Mouse (Mus musculus) forelimb bud, embryonic 11.5 days (tissue): ENCODE measurements around the gene Ets2.

Experiments used
- DNase-seq: peaks from one replicate; pipeline ENCODE4 v3.0.0-alpha.2; 2012; ENCODE audit warnings: low read depth, low spot score

Ets2 gene

DNA sequence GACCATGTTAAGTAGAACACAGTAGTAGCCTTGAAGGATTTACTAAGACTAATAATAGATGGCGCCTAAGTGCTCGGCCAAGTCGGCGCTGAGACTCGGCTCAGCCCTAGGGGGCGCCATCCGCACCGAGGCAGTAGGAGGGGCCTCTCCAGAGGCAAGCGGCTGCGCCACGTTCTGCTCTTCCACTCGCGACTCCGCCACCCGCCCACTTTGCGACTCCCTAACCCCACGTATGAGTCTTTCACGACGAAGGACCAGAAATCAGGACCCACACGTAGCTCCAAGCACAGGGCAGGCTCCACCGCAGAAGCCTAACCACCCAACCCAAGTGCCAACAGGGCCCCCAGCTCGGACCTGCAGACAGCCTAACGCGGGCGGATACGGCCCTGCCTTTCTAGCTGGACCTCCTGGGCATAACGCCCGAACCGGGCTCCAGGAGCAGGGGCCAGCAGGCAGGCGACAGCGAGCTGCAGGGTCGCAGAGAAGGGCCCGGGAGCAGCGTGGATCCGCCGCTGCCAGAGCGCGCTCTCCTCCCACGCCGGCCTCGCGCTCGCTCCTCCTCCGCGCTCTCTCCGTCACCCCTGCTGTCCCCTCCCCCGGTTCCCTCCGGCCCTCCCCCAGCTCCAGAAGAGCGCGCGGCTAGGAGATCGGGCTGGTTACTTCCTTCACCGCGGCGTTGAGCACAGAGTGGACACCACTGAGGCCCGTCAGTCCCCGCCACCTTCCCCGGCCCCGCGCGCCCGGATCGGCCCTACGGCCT, at the start of gene Ets2:
Gene Ets2, plus strand, starts transcription at position 274 of the 760 bp plus-strand sequence.
- DNase-seq: peak; percentile 85

DNA sequence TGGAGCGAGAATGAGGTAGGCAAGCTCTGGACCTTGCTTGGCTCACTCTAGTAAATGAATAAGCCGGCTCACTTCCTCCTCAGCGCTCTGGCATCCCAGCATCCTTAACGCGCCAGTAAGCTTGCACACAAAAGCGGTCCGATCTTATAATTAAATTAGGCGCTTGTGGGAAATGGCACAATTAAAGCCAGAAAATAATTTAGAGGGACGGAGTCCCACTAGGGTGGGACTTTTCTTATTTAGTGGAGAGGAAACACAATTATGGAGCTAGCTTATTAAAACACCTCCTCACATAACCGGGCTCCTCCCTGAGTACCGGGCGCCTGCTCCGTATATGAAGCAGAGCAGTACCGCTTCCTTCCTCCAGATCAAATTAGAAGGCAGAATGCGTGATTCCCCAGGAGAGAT, 47.7 kb upstream of the Ets2 start:
- DNase-seq: no peak

DNA sequence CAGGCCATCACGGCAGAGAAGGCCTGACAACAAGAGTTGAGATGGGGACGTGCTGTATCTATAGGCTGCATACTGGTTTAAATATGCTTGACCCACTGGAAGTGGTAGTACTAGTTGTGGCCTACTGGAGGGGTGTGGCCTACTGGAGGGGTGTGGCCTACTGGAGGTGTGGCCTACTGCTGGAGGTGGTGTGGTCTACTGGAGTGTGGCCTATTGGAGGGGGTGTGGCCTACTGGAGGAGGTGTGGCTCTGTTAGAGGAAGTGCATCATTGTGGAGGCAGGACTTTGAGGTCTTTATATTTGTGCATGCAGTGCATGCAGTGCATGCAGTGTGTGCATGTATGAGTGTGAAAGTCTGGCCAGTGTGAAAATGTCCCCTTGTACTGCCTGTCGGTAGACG, 45.3 kb upstream of the Ets2 start:
- DNase-seq: no peak

DNA sequence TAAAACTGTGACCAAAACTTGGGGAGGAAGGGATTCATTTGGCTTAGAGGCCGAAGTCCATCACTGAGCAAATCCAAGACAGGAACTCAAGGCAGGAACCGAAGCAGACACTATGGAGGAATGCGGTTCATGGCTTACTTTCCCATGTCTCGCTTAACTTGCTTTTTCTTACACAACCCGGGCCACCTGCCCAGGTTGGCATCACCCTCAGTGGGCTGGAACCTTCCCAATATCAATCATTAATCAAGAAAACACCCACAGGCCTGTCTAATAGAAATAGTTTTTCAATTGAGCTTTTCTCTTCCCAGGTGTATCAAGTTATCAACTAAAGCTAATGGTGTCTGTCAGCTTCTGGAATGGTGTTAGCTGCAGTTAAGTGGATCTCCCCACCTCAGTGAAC, 44.7 kb upstream of the Ets2 start:
- no peak for DNase-seq

DNA sequence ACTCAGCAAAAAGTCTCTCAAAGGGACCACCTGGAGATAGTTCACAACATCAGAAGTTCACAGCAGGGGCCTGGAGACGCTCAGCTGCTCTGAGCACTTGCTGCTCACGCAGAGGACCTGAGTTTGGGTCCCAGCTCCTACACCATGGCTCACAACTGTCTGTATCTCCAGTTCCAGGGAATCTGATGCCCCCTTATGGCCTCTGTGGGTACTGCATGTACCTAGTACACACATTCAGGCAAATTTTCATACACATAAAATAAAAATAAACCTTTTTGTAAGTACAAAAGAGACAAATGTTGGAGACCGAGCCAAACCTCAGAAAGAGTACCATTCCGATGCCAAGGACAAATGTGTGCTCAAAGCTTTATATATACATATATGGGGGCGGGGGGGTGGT, 44.1 kb upstream of the Ets2 start:
- DNase-seq: no peak

DNA sequence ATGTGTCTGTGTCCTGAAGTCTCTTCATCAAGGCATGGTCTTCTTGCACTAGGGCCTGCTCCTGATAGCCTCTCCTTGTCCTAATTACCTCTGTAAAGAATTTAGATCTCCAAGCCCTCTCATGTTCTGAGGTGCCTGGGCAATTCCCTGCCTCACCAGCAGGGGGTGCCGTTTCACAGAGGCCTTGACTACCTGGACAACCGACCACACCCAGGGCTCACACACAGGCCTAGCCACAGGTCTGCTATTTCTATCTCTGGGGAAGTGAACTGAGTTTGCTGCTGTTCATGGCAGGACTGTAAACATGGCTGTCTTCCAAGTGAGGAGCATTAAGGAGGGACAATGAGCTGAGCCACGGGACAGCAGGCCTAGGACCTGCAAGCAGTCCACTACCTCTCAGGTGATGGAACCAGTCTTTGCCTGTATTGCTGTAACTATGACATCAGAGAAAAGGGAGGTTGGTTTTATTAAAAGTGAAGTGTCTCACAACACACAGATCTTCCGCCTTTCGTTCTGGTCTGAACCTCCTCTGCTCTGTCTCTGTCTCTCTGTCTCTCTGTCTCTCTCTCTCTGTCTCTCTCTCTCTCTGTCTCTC, 42.9 kb upstream of the Ets2 start:
- DNase-seq: no peak

DNA sequence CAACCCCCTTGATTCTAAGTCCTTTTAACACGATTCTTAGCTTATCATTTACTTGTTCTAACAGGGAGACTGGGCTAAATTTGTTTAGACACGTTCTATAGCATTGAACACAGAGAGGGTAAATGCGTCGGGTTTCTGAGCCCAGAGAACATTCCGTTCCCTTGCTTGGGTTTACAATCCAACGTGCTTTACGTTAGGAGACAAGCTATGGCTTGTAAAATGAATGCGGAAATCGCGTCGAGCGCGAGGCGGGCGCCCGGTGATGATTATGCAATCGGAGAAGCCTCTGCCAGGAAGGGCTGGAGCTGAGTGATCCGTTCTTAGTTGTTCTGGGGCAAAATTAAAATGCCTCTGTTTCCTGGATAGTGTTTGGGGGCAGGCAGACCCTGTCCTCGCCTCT, 42.4 kb upstream of the Ets2 start:
- DNase-seq: no peak

DNA sequence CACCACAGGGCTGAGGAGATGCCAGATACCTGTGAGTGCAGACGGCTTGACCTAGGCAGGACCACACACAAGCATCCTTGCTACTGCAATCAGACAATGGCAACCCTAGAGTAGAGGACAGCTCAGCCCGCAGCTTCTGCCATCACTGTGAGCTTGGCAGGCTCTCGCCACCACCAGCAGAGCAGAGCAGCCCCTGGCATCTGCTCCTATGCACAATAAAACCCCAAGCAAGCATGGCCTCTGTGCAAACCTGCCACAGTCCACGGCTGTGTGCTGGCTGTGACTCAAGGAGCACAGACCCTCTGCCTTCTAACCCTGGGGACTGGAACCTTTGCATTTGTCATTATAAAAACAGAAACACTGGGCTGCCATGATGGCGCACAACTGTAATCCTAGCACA, 41.0 kb upstream of the Ets2 start:
- DNase-seq: no peak

DNA sequence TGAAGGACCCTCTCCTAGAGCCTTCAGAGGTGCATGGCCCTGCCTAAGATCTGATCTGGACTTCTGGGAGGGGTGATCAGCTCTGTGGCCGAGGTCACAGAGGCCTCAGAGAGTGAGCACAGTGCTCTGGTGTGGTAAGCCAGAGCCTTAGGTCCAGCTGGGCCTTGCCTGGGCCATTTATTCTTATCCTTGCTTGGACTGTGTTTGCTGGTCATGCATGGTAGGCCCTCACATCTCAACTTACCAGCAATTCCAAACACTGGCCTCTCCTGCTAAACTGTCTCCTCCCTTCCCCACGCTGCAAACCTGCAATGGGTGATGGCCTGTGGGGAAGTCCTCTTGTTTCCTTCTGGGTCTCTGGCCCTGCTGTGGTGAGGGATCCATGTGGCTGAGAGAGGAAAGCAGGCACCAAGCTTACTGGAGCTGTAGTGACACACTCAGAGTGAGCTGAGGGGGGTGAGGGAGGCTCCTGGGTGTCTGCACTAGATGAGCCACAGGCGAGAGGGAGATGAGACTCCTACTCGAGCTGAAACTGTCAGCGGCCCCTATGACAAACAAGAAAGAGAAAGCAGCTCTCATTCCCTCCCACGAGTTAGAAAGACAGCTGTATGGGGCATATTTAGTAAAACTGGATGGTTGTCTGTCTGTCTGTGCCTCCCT, 36.3 kb upstream of the Ets2 start:
- no peak for DNase-seq

DNA sequence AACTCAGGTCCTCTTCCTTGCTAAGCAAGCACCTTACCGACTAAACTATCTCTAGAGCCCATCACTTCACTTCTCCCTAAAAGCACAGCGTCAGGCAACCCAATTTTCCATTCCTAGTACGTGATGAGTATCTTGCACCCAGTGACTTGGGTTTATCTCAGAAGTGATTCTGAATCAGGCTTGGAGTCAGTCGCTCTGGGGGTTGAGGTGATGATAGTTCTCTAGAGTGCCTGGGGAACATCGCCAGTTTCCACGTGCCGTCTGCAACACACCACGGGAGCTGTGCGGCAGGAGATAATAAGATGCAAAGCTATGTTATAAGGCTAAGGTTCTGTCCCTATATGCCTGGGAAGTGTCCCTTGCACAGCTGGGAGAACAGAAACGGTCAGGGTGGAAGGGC, 35.6 kb upstream of the Ets2 start:
- no peak for DNase-seq

DNA sequence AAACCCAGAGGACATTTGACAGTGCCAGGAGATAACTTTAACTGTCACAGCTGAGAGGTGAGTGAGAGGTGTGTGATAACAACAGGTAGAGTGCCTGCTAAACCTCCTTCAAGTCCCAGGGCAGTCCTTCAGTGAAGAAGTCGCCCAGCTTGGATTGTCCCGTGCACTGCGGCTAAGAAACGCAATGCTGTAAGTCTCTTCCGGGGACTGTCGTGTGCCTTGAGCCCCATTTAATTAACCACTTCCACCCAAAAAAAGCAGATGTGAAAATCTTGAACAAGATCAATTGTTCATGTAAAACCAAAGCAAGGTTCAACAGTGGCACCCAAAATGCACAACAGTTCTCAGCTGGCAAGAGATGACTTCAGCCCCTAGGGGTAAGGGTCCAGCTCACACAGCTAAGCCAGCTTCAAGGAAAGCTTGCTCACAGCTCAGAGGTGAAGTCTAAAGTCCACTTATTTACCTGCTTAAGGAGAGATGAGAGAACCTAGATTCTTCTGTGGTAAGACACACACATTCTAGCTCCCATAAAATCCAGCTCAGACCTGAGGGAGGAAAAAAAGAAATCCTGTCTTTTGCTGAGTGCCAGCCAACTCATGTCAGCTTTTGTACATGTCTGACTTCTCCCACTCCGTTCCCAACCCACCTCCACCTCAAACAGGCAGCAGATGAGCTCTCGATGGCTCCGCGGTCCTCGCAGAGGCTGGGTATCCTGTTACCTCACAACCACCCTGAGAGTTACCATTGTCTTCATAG, 34.3 kb upstream of the Ets2 start:
- DNase-seq: no peak

DNA sequence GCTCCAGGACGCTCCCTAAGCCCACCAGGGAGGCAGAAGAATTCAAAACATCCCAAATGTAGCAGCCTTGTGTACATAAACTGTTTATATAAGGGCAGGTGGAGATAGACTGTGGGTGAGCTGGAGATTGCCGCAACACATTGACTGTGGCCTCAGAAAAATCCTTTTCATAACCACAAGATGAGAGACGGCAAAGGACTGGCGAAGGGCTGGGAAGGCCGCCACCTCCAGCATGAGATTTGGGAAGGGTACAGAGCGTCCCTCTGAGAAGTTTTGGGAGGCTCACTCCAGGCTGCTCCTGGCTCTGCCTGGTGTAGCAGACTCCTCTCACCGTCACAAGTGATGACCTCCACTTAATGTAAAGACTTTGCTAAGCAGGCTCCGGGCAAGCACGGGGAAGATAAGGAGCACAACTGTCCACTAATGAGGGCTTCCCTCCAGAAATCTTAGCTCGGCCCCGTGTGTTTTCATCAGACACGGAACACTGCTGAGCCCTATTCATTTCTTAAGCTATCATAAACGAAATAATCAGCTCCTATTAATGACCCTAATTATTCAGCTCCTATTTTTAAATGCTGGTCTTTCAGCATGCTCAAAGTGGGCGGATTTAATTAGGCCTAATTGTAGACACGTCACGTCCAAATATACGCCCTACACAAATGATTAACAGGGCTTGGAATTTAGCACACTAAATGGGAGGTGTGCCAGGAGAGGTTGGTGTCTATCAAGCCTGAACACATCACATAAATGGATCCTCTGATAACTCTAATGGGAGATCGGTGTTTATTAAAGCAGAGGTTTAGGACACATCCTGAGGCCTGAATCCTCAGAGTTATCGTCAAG, 33.5 kb upstream of the Ets2 start:
- DNase-seq: no peak

DNA sequence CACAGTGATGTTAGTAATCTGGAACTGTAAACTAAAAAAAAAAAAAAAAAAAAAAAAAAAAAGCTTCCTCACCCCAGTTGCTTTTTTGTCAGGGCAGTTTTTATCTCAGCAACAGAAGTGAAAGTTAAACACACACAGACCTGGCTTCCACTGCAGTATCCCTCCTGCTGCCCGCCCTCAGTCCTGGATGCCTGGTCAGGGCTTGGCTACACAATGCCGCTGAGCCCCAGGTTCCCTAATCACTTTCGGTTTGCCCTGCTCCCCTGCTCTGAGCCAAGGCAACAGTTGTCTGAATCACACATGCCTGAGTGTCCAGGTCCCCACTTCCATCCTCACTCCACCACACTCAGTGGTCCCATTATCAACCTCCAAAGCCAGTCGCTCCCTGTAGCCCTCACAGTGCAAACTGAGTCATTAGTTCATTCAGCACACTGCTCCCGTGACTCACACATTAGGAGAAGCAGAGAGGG, 27.4 kb upstream of the Ets2 start:
- DNase-seq: no peak

DNA sequence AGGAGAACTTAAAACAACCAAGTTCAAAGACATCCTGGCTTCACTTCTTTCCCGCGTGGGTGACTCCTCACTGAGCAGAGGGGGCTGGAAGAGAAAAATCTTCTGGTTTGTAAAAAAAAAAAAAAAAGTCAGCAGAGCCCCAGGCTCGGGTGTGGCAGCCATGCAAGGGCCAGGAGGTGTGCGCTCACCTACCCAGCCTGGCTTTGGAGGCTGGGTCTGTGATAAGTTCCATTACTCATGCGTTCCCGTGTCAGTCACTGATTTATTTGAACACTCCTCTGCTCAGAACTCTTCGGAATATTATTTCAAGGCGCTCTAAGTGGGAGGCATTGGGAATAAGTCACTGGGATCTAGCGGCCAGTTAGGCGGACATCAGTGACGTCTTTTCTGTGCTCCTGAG, 26.7 kb upstream of the Ets2 start:
- DNase-seq: no peak

DNA sequence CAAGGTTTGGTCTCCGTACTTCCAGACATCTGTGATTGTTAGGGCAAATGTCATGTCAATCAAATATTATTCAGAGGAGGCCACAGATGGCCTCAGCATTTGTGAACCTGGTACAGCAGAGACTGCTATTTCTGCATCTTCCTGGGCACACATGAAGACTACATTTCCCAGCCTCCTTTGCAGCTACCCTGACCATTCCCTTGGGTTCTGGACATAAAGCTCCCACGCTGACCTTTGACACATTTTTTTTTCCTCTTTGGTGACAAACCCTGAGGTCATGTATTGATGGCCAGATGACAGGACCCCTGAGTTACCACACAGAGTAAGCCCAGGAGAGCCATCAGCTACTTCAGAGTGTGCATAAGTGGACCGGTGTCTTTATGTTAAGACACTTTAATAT, 25.2 kb upstream of the Ets2 start:
- DNase-seq: no peak

DNA sequence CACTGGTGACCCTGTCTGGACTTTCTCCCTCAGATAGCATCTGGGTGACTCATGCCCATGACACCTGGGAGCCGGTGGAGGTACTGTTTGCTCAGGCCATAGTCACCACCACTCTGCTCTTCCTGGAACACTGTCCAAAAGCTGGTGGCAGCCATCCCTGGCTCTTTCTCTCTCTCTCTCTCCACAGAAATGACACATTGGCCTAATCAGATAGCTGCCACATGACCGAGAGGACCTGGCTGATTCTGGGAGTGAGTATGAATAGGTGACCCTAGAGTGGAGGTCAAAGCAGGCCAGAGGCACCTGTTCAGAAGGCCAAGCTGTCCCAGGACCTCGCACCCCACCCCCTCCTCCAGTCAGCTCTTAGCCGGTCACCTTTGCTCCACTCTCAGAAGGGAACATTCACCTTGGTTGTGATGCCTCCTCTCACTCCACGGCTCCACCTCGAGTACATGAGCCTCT, 19.4 kb upstream of the Ets2 start:
- no peak for DNase-seq

DNA sequence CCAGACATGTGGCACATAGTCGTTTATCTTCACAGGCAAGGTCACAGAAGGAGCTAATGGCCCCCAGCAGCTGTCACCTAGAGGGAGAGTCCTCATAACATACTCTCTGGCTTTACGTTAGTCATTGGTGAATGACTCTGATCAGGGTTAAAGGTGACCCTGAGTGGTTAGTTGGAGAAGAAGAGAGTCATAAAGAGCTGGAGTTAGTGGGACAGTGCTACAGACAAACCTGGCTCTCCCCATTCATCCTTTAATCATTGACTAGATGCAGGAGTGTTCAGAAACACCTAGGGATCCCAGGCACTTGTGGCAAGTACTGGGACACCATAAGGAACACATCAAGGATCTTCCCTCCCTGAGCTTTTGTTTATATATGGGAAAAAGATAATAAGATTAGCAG, 16.1 kb upstream of the Ets2 start:
- DNase-seq: no peak

DNA sequence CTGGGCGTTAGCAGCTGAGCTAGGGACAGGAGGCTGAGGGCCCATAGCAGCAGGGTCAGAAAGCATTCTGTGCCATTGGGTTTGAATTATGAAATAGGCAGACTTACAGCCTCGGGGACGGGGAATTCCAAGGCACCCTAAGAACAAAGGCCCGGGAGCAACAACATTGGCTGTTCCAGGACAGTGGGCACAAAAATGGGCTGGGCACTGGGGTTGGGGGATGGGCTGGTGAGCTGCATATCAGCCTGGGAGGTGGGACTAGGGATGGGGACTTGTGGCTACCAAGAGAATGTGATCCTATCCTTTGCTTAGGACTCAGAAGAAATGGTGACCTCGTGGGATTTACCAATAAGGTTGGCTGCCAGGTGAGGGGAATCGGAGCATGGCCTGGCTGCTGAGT, 15.6 kb upstream of the Ets2 start:
- DNase-seq: no peak

DNA sequence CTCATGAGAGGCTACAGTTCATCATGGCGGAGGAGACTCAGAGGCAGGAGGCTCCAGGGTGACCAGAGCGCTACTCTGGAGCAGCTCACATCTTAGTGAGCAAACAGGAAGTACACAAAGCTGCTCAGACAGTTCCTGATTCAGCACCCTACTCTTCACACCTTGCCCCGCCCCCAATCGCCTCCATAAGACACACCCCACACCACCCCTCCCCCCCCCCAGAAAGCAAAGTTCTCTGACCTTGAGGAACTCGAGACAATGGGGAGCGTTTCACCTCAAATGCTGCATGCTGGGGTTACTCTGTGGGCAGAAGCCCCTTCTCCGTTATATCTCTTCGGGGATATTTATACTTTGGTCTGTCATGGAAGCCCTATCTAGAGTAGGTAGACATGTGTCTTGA, 15.0 kb upstream of the Ets2 start:
- no peak for DNase-seq

DNA sequence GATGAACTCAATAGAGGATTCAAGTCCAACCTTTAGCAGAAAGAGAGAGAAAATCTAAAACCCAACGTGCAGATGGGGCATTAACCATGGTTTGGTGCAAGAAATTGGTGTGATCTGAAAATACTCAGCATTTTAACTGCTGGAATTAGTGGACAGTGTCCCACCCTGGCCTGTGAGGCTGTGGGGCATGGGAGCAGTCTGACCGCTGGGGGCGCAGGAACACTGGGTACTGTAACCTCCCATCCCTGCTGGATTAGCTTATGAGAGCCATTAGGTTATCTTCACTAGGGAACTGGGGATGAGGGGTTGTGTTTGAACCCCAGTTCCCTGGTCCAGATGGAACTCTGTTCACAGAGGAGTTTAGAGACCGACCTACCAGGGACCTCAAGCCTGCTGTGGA, 13.9 kb upstream of the Ets2 start:
- no peak for DNase-seq

DNA sequence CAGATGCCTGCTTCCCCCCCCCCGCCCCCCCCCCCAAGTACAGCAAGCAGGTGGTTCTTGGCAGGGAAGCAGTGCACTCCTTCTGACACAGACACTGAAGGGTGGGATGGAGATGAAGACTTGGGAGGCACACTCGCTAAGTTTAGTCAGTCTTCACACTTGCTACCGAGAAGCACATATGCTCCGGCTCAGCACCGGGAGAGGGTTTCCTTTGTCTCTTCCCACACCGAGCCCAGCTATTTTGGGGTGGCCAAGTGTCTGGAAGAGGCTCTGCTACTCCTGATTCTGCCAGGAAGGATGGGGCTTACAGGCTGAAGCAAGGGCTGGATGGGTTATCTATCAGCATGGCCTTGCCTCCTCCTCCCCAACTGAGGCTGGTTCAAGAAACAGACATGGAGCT, 5.3 kb upstream of the Ets2 start:
- no peak for DNase-seq
